In the genomic region with DNA sequence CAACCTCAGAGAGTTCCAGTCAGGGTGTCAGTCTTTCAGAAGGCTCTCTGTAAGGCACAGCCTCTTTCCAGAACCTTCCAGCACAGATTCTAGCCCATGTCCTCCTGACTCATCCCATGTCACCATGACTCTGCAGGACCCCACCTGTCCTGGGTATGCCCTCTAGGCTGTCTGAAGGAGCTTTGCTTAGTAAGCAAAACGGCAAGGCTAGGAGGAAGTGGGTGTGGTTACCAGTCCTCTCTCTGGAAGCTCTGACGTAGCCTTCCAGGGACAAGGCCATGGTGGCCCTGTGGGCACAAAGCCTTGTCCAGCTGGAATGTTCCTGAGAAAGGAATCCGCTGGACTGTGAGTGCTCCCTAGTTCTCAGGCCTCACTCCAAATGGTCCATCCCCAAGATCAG, we compare ENCODE assay signal across 8 mouse cellular contexts. TPM values are rescaled to one million over a fixed set of nuclear protein-coding genes. Genes with fewer than 3 reads are reported as not detected.
DNase-seq lines count a peak whose midpoint lies in the region; ATAC-seq and TF ChIP-seq lines count a peak whose summit lies in the region.

No protein-coding gene starts in this region.

- WGBS in intestine, embryonic 15.5 days, result 45% methylated on average over 3 of the region's 3 CpGs
- WGBS in lung, embryonic 14.5 days, result 41% methylated on average over 3 of the region's 3 CpGs
- 74% methylated on average over 3 of the region's 3 CpGs for WGBS in forebrain, embryonic 11.5 days
- 70% methylated on average over 3 of the region's 3 CpGs for WGBS in hindbrain, embryonic 13.5 days

- no peak overlapping the region for H3K4me3 ChIP-seq in intestine, embryonic 15.5 days (replicated peaks)
- no peak overlapping the region for H3K4me3 ChIP-seq in lung, embryonic 14.5 days (ENCODE audit: low read depth, low read length)
- no peak overlapping the region for H3K4me3 ChIP-seq in forebrain, embryonic 11.5 days (ENCODE audit: low read depth, low read length)
- H3K4me3 ChIP-seq in hindbrain, embryonic 13.5 days, result no peak overlapping the region

- no peaks in the 10 kb centered on the region for H3K9me3 ChIP-seq in intestine, embryonic 15.5 days
- H3K9me3 ChIP-seq in lung, embryonic 14.5 days (ENCODE audit: low read depth, low read length), result no peaks in the 10 kb centered on the region
- H3K9me3 ChIP-seq in forebrain, embryonic 11.5 days (ENCODE audit: control insufficient read depth, low read length), result no peaks in the 10 kb centered on the region
- no peaks in the 10 kb centered on the region for H3K9me3 ChIP-seq in hindbrain, embryonic 13.5 days

- H3K4me2 ChIP-seq in intestine, embryonic 15.5 days (replicated peaks), result no peak overlapping the region
- no peak overlapping the region for H3K4me2 ChIP-seq in lung, embryonic 14.5 days
- no peak overlapping the region for H3K4me2 ChIP-seq in forebrain, embryonic 11.5 days (ENCODE audit: low read depth, low read length, severe bottlenecking)
- H3K4me2 ChIP-seq in hindbrain, embryonic 13.5 days, result no peak overlapping the region

- no peaks in the 10 kb centered on the region for H3K36me3 ChIP-seq in intestine, embryonic 15.5 days
- H3K36me3 ChIP-seq in lung, embryonic 14.5 days (ENCODE audit: insufficient read depth), result no peaks in the 10 kb centered on the region
- H3K36me3 ChIP-seq in forebrain, embryonic 11.5 days (ENCODE audit: control insufficient read depth, insufficient read depth, low read length), result no peaks in the 10 kb centered on the region
- no peaks in the 10 kb centered on the region for H3K36me3 ChIP-seq in hindbrain, embryonic 13.5 days

- ATAC-seq in CD4-positive, CD25-positive, alpha-beta regulatory T cell, adult 4 months, result peak; percentile 32
- ATAC-seq in intestine, embryonic 15.5 days, result peak; percentile 73
- peak; percentile 39 for ATAC-seq in lung, embryonic 14.5 days (ENCODE audit: insufficient read depth)
- no peak for ATAC-seq in frontal cortex, adult (ENCODE audit: low TSS enrichment)
- ATAC-seq in forebrain, embryonic 11.5 days (replicated peaks; ENCODE audit: low FRiP score), result no peak
- ATAC-seq in hindbrain, embryonic 13.5 days (ENCODE audit: low FRiP score), result no peak

- H3K27ac ChIP-seq in intestine, embryonic 15.5 days, result no peak overlapping the region
- no peak overlapping the region for H3K27ac ChIP-seq in lung, embryonic 14.5 days (ENCODE audit: low read depth)
- H3K27ac ChIP-seq in forebrain, embryonic 11.5 days (ENCODE audit: low read depth, low read length), result no peak overlapping the region
- H3K27ac ChIP-seq in hindbrain, embryonic 13.5 days, result no peak overlapping the region

- H3K4me1 ChIP-seq in intestine, embryonic 15.5 days (replicated peaks), result no peaks in the 10 kb centered on the region
- no peaks in the 10 kb centered on the region for H3K4me1 ChIP-seq in lung, embryonic 14.5 days (ENCODE audit: insufficient read depth)
- H3K4me1 ChIP-seq in forebrain, embryonic 11.5 days (replicated peaks; ENCODE audit: control insufficient read depth, insufficient read depth, low read length), result peaks cover 5% of the 10 kb centered on the region; the same call in 1 of the 2 replicates
- no peaks in the 10 kb centered on the region for H3K4me1 ChIP-seq in hindbrain, embryonic 13.5 days (replicated peaks)

- peak; percentile 76 for DNase-seq in ZHBTc4 (ENCODE audit: low read depth, low spot score)
- DNase-seq in lung, embryonic 14.5 days, result peak; percentile 46
- no peak for DNase-seq in forebrain, embryonic 11.5 days (ENCODE audit: low spot score)
- DNase-seq in gastrocnemius, postnatal 10 days, result no peak

- H3K27me3 ChIP-seq in intestine, embryonic 15.5 days (replicated peaks), result no peaks in the 10 kb centered on the region
- H3K27me3 ChIP-seq in lung, embryonic 14.5 days (ENCODE audit: insufficient read depth, low read length), result no peaks in the 10 kb centered on the region
- no peaks in the 10 kb centered on the region for H3K27me3 ChIP-seq in forebrain, embryonic 11.5 days (ENCODE audit: control insufficient read depth, insufficient read depth, low read length)
- H3K27me3 ChIP-seq in hindbrain, embryonic 13.5 days, result no peaks in the 10 kb centered on the region

- TF ChIP-seq CTCF in lung, embryonic 14.5 days (IDR thresholded peaks at IDR 0.05; ENCODE audit: low read depth), result no peak

- H3K9ac ChIP-seq in intestine, embryonic 15.5 days, result no peak overlapping the region
- H3K9ac ChIP-seq in lung, embryonic 14.5 days, result no peak overlapping the region
- no peak overlapping the region for H3K9ac ChIP-seq in forebrain, embryonic 11.5 days (ENCODE audit: low read length)
- no peak overlapping the region for H3K9ac ChIP-seq in hindbrain, embryonic 13.5 days

RNA-seq across cellular contexts. Expression of a gene that starts 9.7 kb away (rescaled TPM):
- 1 to 10 TPM in 1 of 2 experiments, under 1 TPM in 1; 0.62 to 1.6 TPM for polyA plus RNA-seq in CD4-positive, CD25-positive, alpha-beta regulatory T cell, adult 4 months (2017; shearing (Covaris generic))
- 27.7 and 31.5 TPM in 2 replicates for polyA plus RNA-seq in intestine, embryonic 15.5 days (2015; fragmentation: Nextera tagmentation; extraction: Ambion mirVana)
- polyA plus RNA-seq in lung, embryonic 14.5 days (2014; fragmentation: Nextera tagmentation; extraction: Ambion mirVana), result 66.4 and 77.9 TPM in 2 replicates
- 87.6 and 91.4 TPM in 2 replicates for polyA plus RNA-seq in forebrain, embryonic 11.5 days (2014; fragmentation: Nextera tagmentation; extraction: Ambion mirVana)
- 47.0 TPM in 2 replicates for polyA plus RNA-seq in hindbrain, embryonic 13.5 days (2015; fragmentation: Nextera tagmentation; extraction: Ambion mirVana)
- total RNA-seq in gastrocnemius, postnatal 10 days (2021), result 10 to 100 TPM; 12.3 to 19.8 TPM

RNA-seq across cellular contexts. Expression of a gene that starts 29.3 kb away (rescaled TPM):
- 10 to 100 TPM; 57.8 to 74.2 TPM for polyA plus RNA-seq in CD4-positive, CD25-positive, alpha-beta regulatory T cell, adult 4 months (2017; shearing (Covaris generic))
- polyA plus RNA-seq in intestine, embryonic 15.5 days (2015; fragmentation: Nextera tagmentation; extraction: Ambion mirVana), result 45.8 and 52.7 TPM in 2 replicates
- 46.1 and 47.9 TPM in 2 replicates for polyA plus RNA-seq in lung, embryonic 14.5 days (2014; fragmentation: Nextera tagmentation; extraction: Ambion mirVana)
- polyA plus RNA-seq in forebrain, embryonic 11.5 days (2014; fragmentation: Nextera tagmentation; extraction: Ambion mirVana), result 54.4 and 61.5 TPM in 2 replicates
- polyA plus RNA-seq in hindbrain, embryonic 13.5 days (2015; fragmentation: Nextera tagmentation; extraction: Ambion mirVana), result 45.8 and 50.9 TPM in 2 replicates
- total RNA-seq in gastrocnemius, postnatal 10 days (2021), result 10 to 100 TPM; 28.6 to 29.5 TPM

RNA-seq across cellular contexts. Expression of a gene that starts 29.4 kb away (rescaled TPM):
- 100 to 1,000 TPM; 321 to 359 TPM for polyA plus RNA-seq in CD4-positive, CD25-positive, alpha-beta regulatory T cell, adult 4 months (2017; shearing (Covaris generic))
- 331 and 429 TPM in 2 replicates for polyA plus RNA-seq in intestine, embryonic 15.5 days (2015; fragmentation: Nextera tagmentation; extraction: Ambion mirVana)
- 286 and 303 TPM in 2 replicates for polyA plus RNA-seq in lung, embryonic 14.5 days (2014; fragmentation: Nextera tagmentation; extraction: Ambion mirVana)
- 220 and 268 TPM in 2 replicates for polyA plus RNA-seq in forebrain, embryonic 11.5 days (2014; fragmentation: Nextera tagmentation; extraction: Ambion mirVana)
- 275 and 288 TPM in 2 replicates for polyA plus RNA-seq in hindbrain, embryonic 13.5 days (2015; fragmentation: Nextera tagmentation; extraction: Ambion mirVana)
- 100 to 1,000 TPM; 140 to 158 TPM for total RNA-seq in gastrocnemius, postnatal 10 days (2021)

RNA-seq across cellular contexts. Expression of a gene that starts 38.7 kb away (rescaled TPM):
- 10 to 100 TPM in 1 of 2 experiments, 1 to 10 TPM in 1; 8.9 to 13.9 TPM for polyA plus RNA-seq in CD4-positive, CD25-positive, alpha-beta regulatory T cell, adult 4 months (2017; shearing (Covaris generic))
- polyA plus RNA-seq in intestine, embryonic 15.5 days (2015; fragmentation: Nextera tagmentation; extraction: Ambion mirVana), result 25.4 and 26.4 TPM in 2 replicates
- polyA plus RNA-seq in lung, embryonic 14.5 days (2014; fragmentation: Nextera tagmentation; extraction: Ambion mirVana), result 27.8 and 28.6 TPM in 2 replicates
- polyA plus RNA-seq in forebrain, embryonic 11.5 days (2014; fragmentation: Nextera tagmentation; extraction: Ambion mirVana), result 31.2 and 35.7 TPM in 2 replicates
- 79.1 and 89.7 TPM in 2 replicates for polyA plus RNA-seq in hindbrain, embryonic 13.5 days (2015; fragmentation: Nextera tagmentation; extraction: Ambion mirVana)
- 10 to 100 TPM; 11.9 to 12.9 TPM for total RNA-seq in gastrocnemius, postnatal 10 days (2021)

RNA-seq across cellular contexts. Expression of a gene that starts 38.9 kb away (rescaled TPM):
- polyA plus RNA-seq in CD4-positive, CD25-positive, alpha-beta regulatory T cell, adult 4 months (2017; shearing (Covaris generic)), result 10 to 100 TPM; 19.9 to 35.1 TPM
- 20.6 and 23.0 TPM in 2 replicates for polyA plus RNA-seq in intestine, embryonic 15.5 days (2015; fragmentation: Nextera tagmentation; extraction: Ambion mirVana)
- polyA plus RNA-seq in lung, embryonic 14.5 days (2014; fragmentation: Nextera tagmentation; extraction: Ambion mirVana), result 33.4 and 33.5 TPM in 2 replicates
- 60.4 and 74.7 TPM in 2 replicates for polyA plus RNA-seq in forebrain, embryonic 11.5 days (2014; fragmentation: Nextera tagmentation; extraction: Ambion mirVana)
- 72.1 and 81.8 TPM in 2 replicates for polyA plus RNA-seq in hindbrain, embryonic 13.5 days (2015; fragmentation: Nextera tagmentation; extraction: Ambion mirVana)
- total RNA-seq in gastrocnemius, postnatal 10 days (2021), result 10 to 100 TPM; 43.8 to 49.7 TPM

Comparison
In these comparisons a context has a peak if more than half of its experiments do, and no peak if none do; other contexts are left out.
1. ATAC-seq: peak in CD4-positive, CD25-positive, alpha-beta regulatory T cell, adult 4 months (single experiment), intestine, embryonic 15.5 days (single experiment) and lung, embryonic 14.5 days (single experiment); none in frontal cortex, adult (single experiment), forebrain, embryonic 11.5 days (single experiment) and hindbrain, embryonic 13.5 days (single experiment).
2. DNase-seq: peak in ZHBTc4 (single experiment) and lung, embryonic 14.5 days (single experiment); none in forebrain, embryonic 11.5 days (single experiment) and gastrocnemius, postnatal 10 days (single experiment).
3. RNA of a gene that starts 9.7 kb away (polyA plus RNA-seq): 87.6 to 91.4 TPM in forebrain, embryonic 11.5 days, 66.4 to 77.9 TPM in lung, embryonic 14.5 days, 47.0 TPM in hindbrain, embryonic 13.5 days and 27.7 to 31.5 TPM in intestine, embryonic 15.5 days; 0.62 to 1.6 TPM in CD4-positive, CD25-positive, alpha-beta regulatory T cell, adult 4 months; every median in the first group is over 10 times any median in the second.